Mouse (Mus musculus) layer of hippocampus, adult 2 months (tissue): Measurements from ENCODE around the gene Prr19. TPM values are rescaled to one million over a fixed set of nuclear protein-coding genes. Genes with fewer than 3 reads are reported as not detected.

Experiments
- DNase-seq, 2 experiments: peaks; one replicate each; pipeline ENCODE4 v3.0.0; 2022; ENCODE audit warnings: low spot score in 2 of 2
- H3K27ac ChIP-seq: fragments of 200-600 bp; 2 replicates; pipeline ENCODE4 v1.8.1; 2022
- H3K4me3 ChIP-seq: fragments of 200-600 bp; 2 replicates; pipeline ENCODE4 v1.8.1; 2022; ENCODE audit warnings: mild to moderate bottlenecking
- CTCF ChIP-seq: fragments of 200-600 bp; conservative IDR thresholded peaks from 2 replicates; pipeline ENCODE4 v1.8.1; 2022; ENCODE audit warnings: antibody characterized with exemption, mild to moderate bottlenecking, moderate library complexity
- total RNA-seq, 2 experiments: library from RNA; stranded (reverse); gene quantifications; 2 replicates each; pipeline ENCODE4 v1.2.3; 2021

The Prr19 gene
- total RNA-seq, 2 experiments from 2014 or later, result not detected

DNA sequence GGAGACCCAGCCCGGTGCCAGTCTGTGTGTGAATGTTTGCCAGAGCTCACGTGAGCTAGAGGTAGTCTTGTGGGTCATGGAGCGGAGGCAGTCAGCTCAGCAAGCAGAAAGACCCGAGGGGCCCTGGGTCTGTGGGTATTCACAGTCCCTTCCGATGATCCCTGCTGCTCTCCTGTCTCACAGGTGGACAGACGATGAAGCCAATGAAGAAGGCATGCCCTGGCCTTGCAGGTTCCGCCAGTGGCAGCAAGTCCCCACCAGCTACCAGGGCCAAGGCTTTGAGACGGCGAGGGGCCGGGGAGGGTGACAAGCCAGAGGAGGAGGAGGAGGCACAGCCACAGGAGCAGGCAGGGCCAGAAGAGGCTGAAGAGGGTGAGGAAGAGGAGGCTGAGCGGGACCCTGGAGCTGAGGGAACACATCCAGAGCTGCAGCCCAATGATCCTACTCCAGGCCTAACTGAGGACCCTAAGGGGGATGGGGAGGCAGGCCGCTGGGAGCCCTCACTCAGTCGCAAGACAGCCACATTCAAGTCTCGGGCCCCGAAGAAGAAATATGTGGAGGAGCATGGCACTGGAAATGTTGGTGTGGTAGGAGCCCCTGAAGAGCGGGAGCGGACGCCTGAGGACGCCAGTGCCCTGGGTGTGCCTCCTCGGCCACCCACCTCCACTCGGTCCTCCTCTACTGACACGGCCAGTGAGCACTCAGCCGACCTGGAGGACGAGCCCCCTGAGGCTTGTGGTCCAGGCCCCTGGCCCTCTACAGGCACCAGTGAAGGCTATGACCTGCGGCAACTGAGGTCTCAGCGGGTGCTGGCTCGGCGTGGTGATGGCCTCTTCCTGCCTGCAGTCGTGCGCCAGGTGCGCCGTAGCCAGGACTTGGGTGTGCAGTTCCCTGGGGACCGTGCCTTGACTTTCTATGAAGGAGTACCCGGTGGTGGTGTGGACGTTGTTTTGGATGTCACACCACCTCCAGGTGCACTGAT, 30.3 kb upstream of the Prr19 start:
- Histone ChIP-seq H3K27ac (no peak overlapping the region), H3K4me3 (no peak overlapping the region)
- DNase-seq, result no peak
- no peak for TF ChIP-seq CTCF

DNA sequence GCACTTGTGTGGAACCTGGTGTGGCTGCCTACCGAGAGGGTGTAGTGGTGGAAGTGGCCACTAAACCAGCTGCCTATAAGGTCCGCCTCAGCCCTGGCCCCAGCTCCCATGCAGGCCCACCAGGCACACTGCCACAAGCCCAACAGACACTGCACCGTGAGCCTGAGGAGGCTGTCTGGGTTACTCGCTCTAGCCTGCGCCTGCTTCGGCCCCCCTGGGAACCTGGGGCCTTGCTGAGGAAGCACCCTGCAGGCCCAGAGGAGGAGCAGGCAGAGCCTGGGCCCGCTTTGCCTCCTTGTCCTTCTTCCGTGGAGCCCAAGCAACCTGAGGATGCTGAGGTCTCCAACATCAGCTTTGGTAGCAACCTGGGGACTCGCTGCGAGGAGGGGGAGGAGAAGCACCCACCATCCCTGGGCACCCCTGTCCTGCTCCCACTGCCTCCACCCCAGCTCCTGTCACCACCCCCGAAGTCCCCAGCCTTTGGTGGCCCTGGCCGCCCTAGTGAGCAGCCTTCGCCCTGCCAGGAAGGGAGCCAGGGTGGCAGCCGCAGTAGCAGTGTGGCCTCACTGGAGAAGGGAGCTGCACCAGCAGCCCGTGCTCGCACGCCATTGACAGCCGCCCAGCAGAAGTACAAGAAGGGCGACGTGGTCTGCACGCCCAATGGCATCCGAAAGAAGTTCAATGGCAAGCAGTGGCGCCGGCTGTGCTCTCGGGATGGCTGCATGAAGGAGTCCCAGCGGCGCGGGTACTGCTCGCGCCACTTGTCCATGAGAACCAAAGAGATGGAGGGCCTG, 29.4 kb upstream of the Prr19 start:
- DNase-seq, result no peak
- TF ChIP-seq CTCF, result no peak
- H3K4me3 ChIP-seq, result no peak overlapping the region

DNA sequence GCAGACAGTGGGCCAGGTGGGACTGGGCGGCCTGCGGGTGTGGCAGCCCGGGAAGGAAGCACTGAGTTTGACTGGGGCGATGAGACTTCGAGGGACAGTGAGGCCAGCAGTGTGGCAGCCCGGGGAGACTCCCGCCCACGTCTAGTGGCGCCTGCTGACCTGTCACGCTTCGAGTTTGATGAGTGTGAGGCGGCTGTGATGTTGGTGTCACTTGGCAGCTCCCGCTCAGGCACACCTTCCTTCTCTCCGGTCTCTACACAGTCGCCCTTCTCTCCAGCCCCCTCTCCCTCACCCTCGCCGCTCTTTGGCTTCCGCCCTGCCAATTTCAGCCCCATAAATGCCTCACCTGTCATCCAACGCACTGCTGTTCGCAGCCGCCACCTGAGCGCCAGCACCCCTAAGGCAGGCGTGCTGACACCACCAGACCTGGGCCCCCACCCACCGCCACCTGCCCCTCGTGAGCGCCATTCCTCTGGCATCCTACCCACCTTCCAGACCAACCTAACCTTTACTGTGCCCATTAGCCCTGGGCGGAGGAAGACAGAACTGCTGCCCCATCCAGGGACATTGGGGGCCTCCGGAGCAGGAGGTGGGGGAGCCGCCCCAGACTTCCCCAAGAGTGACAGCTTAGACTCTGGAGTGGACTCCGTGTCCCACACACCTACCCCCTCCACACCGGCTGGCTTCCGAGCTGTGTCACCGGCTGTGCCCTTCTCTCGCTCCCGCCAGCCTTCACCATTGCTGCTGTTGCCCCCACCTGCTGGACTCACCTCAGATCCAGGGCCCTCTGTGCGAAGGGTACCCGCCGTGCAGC, 28.6 kb upstream of the Prr19 start:
- H3K27ac ChIP-seq, result no peak overlapping the region
- TF ChIP-seq CTCF, result no peak
- no peak for DNase-seq
- H3K4me3 ChIP-seq, result no peak overlapping the region

More for the DNA sequence above, 29.4 kb upstream of the Prr19 start:
- H3K27ac ChIP-seq, result no peak overlapping the region

DNA sequence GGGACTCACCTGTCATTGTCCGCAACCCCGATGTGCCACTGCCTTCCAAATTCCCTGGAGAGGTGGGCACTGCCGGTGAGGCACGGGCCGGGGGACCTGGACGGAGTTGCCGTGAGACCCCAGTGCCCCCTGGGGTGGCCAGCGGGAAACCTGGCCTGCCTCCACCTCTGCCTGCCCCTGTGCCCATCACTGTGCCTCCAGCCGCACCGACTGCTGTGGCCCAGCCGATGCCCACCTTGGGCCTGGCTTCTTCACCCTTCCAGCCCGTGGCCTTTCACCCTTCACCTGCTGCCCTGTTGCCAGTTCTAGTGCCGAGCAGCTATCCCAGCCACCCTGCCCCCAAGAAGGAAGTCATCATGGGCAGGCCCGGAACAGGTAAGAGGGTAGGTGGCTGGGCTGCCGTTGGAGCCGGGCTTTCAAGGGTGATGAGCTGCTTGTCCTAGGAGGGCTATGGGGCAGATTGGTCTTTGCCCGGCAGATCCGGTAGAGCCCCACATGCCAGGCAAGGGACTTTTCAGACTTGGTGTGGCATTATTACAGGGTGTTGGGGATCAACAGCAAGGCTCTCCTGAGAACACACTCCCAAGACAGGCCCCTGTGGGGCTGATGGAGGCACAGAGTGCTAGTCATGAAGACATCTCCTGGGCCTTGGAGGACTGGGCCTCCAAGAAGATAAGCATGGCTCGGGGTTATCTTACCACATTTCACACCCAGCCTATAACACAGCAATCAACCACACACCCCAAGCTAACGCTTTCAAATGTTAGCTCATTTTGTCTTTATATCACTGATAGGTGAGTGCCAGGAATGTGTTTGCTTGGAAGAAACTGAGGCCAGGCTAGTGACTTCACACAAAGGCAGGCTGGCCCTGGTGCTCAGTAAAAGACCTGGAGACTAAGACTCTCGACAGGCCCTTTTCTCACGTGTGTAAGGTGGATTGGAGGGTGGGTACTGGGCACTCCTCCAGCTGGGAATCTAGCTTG, 27.7 kb upstream of the Prr19 start:
- no peak for TF ChIP-seq CTCF
- Histone ChIP-seq H3K27ac (no peak overlapping the region), H3K4me3 (no peak overlapping the region)
- DNase-seq, result no peak

DNA sequence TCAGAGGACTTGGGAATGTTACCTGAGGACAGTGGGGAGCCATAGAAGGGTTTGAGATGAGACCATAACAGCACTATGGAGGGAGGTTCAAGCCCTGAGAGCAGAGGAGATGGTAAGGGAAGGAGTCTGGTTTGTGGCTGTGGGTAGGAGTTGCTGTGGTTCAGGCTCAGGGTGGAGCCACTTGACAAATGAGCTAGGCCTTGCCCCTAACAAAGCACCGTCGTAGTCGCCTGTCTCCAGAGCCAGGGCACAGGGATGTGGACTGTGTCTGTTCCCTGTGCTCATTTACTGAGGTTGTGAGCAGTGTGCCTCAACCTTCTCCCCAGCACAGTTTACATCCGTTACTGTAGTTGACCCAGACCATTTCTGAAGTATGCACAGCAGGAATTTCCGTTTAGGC, 26.6 kb upstream of the Prr19 start:
- TF ChIP-seq CTCF, result no peak
- DNase-seq, result no peak
- no peak overlapping the region for H3K4me3 ChIP-seq
- H3K27ac ChIP-seq, result 0 out of 2 replicates have a peak overlapping the region, but pooled peaks have one; percentile 99

DNA sequence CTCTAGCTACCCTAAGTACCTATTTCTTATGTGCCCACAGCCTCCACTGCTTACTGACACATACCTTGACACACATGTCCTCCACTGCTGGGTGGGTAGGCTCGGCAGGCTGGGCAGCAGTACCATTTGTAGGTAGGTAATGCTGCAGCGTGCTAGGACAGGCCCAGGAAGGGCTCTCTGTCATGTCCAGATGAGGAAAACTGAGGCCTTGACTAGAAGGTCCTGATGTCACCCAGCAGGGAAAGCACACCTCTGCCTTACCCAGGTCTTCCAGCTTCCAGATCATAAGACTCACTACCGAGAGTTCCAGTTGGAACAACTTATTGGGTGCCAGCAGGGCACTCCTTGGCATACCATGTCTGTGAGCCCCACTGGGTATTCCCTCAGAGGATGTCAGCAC, 26.2 kb upstream of the Prr19 start:
- TF ChIP-seq CTCF, result no peak

DNA sequence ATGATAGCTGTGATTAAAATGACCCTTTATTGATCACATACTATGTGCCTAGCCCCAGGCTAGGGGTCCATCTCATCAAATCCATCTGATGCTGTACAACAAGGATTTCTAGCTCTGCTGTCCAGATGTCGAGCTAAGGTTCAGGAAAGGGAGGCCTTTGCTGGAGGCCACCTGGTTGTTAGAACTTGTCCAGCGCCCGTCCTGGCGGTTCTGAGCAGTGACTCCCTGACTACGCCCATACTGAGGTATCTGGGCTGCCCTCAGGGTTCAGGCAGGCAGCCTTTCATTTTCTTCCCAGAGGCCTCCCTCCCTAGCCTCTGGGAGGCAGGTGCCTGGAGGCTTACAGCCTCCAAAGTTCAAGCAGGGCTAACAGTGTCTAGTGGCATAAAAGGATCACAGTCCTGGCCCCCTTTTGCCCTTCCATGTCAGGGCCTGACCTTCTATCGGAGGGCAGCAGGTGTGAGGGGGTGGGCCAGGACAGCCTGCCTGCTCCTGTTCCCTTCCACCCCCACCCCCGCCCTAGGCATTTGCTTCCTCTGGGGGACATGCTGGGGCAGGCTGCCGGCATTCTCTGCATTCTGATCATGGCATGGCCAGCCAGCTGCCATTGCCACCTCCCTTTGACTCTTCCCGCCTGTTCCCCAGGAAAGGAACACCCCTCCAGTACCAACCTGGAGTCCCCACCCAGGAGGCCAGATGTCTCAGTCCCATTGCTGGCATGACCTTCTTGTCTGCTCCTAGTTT, 25.5 kb upstream of the Prr19 start:
- no peak for TF ChIP-seq CTCF
- H3K27ac ChIP-seq, result peak overlapping the region; percentile 99

More for the DNA sequence above, 26.2 kb upstream of the Prr19 start:
- Histone ChIP-seq H3K4me3 (no peak overlapping the region), H3K27ac (0 out of 2 replicates have a peak overlapping the region, but pooled peaks have one; percentile 99)
- DNase-seq, result no peak

DNA sequence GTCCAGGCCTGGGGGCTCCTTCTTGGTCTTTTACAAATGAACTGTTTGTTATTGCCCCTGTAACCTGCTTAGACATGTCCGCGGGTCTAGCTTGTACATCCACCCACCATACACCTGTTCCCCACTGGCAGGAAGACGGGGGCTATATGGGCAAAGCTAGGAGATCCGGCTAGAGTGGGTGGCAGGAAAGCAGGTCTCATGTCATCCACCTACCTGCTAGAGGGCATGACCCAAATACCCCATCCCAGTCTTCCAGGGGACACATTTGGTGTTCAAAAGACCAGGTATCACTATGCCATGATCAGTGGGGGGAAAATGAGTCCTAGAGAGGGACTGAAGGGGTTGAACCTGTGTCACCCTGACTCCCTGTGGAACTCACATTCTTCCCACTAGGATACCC, 23.8 kb upstream of the Prr19 start:
- DNase-seq, result no peak
- TF ChIP-seq CTCF, result no peak
- peak overlapping the region; percentile 99 for H3K27ac ChIP-seq
- peak overlapping the region; percentile 64; the same call in 1 of the 2 replicates for H3K4me3 ChIP-seq

More for the DNA sequence above, 25.5 kb upstream of the Prr19 start:
- DNase-seq, result no peak
- H3K4me3 ChIP-seq, result no peak overlapping the region

DNA sequence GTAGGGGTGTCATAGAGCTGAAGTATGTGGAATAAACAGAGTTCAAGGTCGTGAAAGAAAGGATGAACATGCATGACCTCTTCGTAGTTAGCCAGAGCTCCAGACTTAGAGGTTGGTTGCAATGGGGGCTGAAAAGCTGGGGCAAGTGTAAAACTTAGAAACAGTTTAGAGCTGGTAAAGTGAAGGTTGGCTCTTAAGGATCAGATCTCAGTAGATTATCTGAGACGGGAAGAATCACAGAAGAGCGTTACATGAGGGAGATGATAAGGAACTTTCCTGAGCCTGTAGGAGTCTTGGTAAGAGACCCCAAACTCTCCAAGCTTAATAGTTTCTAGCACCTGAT, 23.2 kb upstream of the Prr19 start:
- no peak for TF ChIP-seq CTCF
- DNase-seq, result no peak
- H3K27ac ChIP-seq, result peak overlapping the region; percentile 99
- H3K4me3 ChIP-seq, result peak overlapping the region; percentile 64

DNA sequence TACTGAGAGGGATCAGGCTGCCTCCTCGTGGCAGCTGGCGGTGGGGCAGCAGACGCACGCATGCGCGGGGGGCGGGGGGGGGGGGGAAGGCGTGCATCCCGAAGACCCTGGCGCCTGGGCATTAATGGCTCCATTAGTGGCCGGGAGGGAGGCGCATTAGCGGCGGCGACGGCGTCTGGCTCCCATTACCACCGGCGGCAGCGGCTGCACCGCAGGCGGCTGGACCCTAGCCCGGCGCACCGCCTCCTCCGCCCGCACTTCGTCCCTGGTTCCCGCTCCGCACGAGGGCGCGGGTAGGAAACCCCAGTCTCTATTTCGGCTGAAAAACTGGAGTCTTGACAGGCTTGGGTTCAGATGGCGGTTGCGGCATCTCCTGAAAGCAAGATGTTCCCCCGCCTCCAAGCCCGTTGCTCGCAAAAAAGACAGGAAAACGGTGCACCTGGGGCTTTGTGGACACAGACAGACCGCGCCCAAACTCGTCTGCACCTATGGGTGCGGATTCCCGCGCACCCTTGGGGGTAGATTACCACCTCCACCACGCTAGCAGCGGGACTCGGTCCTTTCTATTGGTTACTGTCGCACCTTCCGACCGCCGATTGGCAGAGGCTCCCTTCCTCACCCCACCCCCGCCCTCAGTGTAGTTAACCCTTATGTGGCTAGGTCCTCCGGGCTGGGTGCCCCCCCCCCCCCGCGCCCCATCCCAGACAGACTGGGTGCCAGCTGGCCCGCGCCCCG, 22.7 kb upstream of the Prr19 start:
- peak overlapping the region; percentile 99 for H3K27ac ChIP-seq
- peak; percentile 79 for TF ChIP-seq CTCF
- peak overlapping the region; percentile 64 for H3K4me3 ChIP-seq
- peak; percentile 76 to 86 for DNase-seq
